Mouse (Mus musculus): ENCODE results near the gene Vwf. TPM values are rescaled to one million over a fixed set of nuclear protein-coding genes. Genes with fewer than 3 reads are reported as not detected.

The Vwf gene
- total RNA-seq, 2 experiments from 2014 or later: 16.7 to 20.7 TPM

DNA sequence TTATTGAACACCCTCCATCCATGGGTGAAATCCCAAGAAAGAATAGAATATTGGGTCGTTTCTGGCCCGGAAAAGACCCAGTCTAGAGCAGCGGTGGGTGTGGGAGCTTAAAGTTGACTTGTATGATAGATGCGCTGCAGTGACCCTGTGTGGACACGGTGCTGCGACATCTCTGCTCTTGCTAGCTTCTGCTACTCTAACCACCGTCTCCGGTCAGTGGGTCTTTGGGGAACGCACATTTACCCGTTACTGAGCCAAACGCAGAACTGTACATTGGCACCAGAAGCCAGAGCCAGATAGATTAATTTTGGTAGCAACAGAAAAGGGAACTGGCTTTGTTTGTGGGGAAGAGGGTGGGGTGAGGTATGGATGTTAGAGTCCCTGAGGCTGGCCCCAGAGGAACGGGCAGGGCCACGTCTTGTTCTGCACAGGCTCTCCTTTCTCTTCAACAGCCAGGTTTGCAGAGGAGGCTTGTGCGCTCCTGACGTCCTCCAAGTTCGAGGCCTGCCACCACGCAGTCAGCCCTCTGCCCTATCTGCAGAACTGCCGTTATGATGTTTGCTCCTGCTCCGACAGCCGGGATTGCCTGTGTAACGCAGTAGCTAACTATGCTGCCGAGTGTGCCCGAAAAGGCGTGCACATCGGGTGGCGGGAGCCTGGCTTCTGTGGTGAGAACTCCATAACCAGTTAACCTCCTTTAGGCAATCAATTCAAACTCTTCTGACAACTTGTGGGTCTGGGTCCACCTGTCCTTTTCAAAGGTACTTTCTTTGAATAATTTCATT, 57.3 kb downstream of the Vwf start:
- ATAC-seq (replicated peaks; ENCODE audit: low FRiP score, poor library complexity, severe bottlenecking): no peak

DNA sequence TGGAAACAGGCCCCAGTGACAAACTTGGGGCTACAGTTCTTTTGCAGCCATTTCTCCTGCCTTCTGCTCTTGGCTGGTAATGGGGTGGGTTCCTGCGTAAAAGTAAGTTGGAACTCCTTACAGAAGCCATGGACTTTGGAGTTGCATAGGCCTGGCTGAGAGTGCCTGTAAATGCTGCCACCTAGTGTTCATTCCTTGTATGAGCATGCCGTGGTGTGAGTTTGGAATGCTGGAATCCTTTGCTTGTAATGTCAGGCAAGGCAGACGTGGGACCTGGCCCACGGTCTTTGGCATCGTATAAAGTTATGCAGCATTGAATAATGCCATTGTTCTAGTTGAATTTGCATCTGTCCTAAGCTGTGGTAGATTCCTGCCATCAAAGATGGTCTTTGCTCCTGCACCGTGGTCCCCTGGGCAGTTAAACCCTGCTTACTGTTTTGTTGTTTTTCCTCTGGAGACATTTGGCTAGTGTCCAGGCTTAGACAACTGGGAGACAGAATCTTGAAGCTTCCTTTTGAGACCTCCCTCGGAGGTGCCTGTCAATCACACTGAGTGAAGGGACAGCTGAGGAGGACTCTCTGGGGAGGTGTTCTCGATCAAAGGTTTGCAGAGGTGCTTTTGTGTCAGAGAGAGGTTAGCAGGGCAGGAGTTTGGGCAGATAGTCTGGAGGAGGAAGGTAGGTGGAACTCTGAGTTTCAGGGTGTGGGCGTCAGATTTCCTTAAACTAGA, 58.1 kb downstream of the Vwf start:
- ATAC-seq (replicated peaks; ENCODE audit: low FRiP score, poor library complexity, severe bottlenecking): peak; percentile 66

DNA sequence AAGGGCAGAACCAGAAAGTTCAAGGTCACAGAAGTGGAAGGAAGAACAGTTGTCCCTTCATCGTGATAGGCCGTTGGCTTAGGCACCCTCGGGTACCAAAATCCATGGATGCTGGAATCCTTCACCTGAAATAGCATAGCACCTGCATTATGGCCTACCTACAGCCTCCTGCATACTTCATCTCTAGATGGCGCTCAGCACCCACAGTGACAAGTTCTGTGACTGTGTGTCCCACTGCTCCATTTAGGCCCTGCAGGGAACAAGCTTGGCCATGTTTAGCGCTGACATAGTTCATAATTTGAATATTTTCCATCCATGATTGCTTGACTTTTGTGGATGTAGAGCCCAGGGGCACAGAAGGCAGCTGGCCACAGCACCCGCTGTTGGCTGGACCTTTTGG, 62.5 kb downstream of the Vwf start:
- no peak for ATAC-seq (replicated peaks; ENCODE audit: low FRiP score, poor library complexity, severe bottlenecking)

DNA sequence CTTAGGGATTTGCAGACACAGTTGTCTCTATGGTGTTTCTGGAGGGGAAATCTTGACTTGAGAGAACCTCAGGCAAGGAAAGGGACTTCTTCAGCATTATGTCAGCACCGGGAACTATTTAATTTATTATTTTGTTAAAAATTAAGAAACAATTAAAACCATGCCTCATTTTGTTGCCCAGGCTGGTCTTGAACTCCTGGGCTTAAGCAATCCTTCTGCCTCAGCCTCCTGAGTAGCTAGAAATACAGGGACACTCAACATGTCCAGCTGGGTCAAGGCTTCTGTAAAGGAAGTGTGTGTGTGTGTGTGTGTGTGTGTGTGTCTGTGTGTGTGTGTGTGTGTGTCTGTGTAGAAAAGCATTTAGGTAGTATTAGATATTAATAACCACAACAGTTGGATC, 71.3 kb downstream of the Vwf start:
- no peak for ATAC-seq (replicated peaks; ENCODE audit: low FRiP score, poor library complexity, severe bottlenecking)

DNA sequence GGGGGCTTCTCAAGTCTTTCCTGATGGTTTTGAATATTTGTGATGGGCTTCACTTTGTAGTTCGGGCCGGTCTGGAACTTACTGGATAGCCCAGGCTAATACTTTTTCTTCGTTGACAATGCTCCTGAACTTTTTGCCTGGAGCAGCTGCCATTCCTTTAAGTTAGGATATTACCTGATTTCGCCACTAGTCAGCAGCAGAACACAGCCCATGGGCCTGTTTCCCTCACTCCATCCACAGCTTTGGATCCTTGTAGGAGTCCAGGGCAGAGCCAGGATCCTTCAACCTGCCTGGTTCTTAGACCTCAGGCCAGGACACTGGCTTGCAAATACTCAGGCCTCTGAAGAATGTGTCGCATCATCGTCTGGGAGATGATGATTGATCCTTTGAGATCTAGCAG, 74.2 kb downstream of the Vwf start:
- no peak for ATAC-seq (replicated peaks; ENCODE audit: low FRiP score, poor library complexity, severe bottlenecking)

DNA sequence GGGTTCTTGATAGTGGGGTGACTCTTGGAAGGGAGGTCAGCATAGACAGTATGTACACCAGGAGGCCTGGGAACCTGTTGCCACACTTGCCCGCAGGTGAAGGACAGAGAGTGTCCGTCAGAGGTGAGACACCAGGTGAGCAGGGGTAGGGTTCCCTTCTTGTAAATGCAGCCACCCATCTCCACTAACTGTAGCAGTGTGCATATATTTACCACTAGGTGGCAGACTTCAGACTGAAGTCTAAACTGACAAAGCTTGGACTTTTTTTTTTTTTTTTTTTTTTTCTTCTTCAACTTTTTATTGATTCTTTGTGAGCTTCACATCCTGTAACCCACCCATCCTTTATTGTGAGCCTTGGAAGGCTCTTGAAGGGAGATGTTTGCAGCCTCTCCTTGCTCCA, 75.9 kb downstream of the Vwf start:
- ATAC-seq (replicated peaks; ENCODE audit: low FRiP score, poor library complexity, severe bottlenecking): peak; percentile 61; the same call in 1 of the 2 replicates

DNA sequence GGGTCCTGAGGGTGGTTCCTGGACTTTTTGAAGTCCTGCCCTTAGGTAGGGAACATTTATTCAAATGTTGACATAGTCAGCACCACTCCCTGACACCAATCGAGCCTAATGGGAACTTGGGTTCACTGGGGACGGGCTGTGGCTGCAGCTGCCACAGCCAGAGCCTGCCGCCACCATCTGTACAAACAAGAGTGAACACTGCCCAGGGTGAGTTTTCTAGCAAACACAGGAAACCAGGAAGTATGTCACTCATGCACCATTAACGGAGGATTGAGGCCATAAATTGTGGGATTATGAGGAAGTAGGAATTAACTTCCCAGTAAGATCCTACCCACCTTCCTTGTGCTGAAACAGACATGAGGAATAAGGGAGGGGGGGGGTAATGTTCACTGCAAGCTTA, 93.9 kb downstream of the Vwf start:
- ATAC-seq (replicated peaks; ENCODE audit: low FRiP score, poor library complexity, severe bottlenecking): no peak

DNA sequence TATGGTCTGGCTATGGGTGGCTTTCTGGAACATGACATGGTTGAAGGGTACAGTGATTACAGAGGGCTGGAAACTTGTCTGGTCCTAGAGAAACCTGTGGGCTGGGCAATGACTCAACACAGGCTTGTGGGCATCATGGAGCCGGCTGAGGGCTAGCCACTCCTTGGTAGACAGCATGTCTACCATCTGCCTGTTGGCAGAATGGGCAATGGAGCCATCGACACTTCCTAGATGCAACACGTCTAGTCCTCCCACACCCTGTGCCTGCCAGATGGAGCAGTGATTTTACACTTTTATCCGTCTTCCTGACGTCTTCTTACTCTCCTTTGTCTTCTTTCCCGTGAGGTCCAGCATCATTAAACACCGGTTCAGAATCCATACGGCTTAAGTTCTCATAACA, 94.6 kb downstream of the Vwf start:
- ATAC-seq (replicated peaks; ENCODE audit: low FRiP score, poor library complexity, severe bottlenecking): no peak

DNA sequence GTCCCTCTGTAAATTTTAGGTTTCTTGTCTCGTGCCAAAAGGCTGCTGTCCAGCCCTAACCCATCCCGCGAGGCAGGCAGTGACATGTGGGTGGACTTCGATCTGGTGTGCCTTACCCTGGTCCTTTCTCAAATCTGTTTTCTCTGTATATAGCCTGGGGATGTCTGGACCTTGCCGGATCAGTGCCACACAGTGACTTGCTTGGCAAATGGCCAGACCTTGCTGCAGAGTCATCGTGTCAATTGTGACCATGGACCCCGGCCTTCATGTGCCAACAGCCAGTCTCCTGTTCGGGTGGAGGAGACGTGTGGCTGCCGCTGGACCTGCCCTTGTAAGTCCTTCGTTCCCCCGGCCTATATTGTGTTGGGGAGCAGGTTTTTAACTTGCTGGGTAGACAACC, 102.4 kb downstream of the Vwf start:
- no peak for ATAC-seq (replicated peaks; ENCODE audit: low FRiP score, poor library complexity, severe bottlenecking)

DNA sequence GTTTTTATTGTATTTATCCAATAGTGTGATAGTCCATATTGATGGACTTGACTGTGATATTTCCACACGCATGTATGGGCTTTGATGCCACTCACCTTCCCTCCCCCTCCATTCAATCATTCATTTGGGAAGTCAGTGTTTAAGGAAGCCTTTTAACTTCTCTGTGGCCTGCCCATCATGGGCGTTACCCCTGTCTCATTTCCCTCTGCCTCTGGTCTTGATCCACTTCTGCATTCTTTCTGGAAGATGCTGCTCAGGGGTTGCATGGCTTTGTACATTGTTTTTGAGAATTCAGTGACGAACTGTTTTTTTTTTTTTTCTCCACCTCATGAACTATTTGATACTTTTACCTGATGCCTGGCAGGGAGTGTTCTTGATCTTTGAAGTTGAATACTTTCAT, 104.8 kb downstream of the Vwf start:
- ATAC-seq (replicated peaks; ENCODE audit: low FRiP score, poor library complexity, severe bottlenecking): no peak

DNA sequence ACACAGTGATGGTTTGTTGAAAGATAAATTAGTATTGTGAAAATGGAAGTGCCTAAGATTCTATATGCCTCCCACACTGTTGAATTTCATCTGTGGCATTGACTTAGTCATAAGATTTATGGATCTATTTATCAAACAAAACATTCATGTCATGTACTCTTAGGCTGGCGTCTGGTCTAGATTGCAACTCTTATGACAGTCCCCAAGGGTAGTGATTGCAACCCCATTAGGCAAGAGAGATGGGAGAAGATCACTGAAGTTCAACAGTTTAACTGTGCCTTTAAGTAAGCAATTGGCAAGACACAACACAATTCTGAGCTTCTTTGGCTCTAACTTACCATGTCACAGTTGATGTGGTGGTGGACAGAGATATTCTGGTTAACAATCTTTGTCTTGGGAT, 106.8 kb downstream of the Vwf start:
- ATAC-seq (replicated peaks; ENCODE audit: low FRiP score, poor library complexity, severe bottlenecking): no peak

DNA sequence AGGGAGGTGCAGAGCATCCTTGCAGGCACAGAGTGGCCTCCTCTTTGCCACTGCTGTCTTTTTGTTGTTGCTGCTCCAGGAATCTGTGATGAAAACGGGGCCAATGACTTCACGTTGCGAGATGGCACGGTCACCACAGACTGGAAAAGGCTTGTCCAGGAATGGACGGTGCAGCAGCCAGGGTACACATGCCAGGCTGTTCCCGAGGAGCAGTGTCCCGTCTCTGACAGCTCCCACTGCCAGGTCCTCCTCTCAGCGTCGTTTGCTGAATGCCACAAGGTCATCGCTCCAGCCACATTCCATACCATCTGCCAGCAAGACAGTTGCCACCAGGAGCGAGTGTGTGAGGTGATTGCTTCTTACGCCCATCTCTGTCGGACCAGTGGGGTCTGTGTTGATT, 110.3 kb downstream of the Vwf start:
- ATAC-seq (replicated peaks; ENCODE audit: low FRiP score, poor library complexity, severe bottlenecking): no peak

DNA sequence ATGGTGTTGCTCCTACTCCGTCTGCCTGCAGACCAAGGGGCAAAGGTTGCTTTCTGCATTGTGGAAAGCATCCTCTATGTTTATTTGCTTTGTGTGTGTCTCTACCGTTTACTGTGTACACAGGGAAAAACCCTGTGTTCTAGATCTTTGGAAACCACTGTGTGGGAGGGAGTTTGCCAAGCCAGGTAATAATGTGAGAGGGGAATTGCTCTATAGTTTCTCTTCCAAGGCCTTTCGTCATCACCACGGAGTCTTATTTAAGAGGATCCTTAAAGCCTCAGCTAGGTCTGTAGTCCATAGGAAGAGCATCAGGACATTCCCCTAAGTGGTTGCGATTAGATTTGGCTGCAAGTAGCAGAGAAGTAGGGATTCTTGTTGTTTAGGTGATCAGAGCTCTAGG, 111.4 kb downstream of the Vwf start:
- ATAC-seq (replicated peaks; ENCODE audit: low FRiP score, poor library complexity, severe bottlenecking): no peak

DNA sequence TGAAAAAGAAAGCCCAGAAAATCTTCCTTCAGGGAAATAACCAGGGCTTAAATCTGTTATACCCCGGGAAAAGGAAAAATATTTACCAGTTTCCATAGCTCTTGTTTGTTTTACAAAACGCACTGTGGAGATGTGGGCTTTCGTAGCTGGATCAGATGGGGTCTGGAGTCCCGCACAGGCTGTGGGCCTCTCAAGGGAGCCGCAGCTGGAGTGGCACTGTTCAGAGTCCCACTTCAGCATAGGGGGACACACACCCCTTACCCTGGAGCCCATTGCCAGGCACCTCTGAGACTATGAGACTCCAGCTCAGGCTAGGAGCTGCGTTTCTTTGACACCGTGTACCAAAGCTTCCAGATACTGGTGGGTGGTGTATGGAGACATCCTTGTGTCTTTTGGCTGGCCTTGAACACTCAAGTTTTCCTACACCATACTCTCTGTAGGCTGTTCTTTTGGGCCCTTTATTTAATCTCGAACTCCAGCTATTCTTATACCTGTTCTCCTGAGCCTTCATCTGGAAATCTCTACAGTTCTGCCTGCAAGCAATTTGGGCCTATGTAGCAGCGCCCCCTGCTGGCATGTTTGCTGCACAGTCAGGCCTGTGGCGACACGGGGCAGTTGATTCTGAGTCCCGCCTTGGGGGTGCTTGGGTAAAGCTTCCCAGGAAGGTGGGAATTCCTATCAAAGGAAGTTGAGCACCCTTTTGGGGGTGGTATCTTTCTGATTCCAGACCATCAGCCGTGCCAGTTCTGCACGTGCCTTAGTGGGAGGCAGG, 114.7 kb downstream of the Vwf start:
- peak; percentile 78 for ATAC-seq (replicated peaks; ENCODE audit: low FRiP score, poor library complexity, severe bottlenecking)

DNA sequence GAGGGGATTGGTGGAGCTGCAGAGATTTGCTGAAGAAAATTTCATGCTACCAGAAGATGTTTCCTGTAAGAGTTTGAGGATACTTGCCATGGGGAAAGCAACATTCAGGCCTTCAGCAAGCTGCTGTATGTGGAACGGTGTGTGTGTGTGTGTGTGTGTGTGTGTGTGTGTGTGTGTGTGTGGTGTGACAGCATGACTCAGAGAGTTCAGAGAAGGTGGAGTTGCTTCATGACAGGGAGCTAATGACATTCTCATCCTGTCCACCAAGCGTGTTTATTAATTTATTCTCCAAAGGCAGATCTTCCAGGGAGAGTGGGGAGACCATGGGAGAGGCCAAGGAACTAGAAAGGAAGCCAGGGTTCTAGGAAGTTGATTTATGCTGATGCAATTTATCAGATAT, 117.3 kb downstream of the Vwf start:
- ATAC-seq (replicated peaks; ENCODE audit: low FRiP score, poor library complexity, severe bottlenecking): no peak

DNA sequence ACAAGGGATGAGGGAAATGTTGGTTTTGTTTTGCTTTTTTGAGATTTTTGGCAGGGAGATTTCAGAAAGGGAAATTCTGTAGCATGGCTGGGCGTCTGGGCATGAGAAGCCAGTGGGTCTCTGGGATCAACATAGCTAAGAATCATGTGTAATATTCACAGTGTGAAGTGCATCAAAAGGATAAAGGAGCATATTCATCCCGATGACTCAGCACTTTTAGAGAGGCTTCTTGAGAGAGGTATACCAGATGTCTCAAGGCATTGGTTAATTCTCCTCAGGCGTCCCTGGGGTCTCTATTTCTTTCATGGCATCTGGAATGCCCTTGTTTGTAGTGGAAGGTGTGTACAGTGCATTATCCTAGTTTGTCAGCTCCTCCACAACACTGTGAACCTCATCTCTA, 125.3 kb downstream of the Vwf start:
- ATAC-seq (replicated peaks; ENCODE audit: low FRiP score, poor library complexity, severe bottlenecking): no peak

DNA sequence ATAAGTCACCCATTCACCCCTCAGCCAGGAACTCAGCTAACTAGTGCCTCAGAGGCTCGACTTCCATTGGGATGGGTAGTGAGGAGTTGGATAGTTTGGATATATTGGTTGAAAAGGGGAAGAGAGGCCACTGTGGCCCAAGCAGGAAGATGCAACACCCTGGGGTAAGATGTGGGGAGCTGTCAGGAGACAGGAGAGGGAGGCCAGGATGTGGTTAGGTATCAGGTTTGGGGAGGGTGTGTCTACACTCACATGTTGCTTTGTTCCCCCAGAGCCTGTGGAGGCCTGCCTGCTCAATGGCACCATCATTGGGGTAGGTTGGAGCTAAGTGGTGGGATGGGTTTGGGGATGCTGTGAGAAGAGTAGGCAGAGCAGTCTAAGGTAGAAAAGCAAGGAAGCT, 131.9 kb downstream of the Vwf start:
- ATAC-seq (replicated peaks; ENCODE audit: low FRiP score, poor library complexity, severe bottlenecking): no peak

DNA sequence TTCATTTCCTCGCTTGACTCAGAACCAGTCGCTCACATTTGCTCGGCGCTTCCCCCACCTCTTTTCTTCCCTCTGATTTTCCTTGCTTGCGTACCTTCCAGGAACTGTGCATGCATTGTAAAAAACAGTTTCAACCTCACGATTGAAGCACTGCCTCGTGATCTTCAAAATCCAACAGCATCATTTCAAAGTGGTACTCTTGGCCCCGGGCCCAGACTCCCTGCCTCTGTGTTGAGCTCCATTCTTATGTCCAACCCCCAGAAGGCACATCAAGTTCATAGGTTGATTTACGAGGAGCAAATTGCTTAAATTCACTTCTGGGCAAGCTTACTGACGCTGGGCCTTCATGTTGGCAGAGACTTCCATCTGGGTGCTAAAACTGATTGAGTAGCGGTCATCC, 134.0 kb downstream of the Vwf start:
- no peak for ATAC-seq (replicated peaks; ENCODE audit: low FRiP score, poor library complexity, severe bottlenecking)

DNA sequence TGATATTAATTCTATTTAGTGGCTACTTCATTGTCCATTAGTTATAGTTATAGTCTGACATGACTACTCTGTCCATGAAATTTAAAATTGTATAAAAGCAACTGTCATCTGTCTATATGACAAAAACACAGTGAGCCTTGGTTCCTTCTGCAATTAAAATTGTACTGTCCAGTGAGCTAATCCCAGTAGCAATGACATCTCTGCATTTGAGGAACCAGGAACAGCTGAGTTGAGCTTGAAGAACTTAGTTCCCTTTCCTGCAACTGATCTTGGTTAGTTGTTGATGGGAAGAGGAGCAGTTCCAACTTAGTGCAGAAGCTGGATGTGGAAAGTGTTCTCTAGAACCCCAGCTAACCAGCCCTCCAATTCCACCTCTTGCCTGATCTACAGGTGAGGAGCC, 138.8 kb downstream of the Vwf start:
- no peak for ATAC-seq (replicated peaks; ENCODE audit: low FRiP score, poor library complexity, severe bottlenecking)

DNA sequence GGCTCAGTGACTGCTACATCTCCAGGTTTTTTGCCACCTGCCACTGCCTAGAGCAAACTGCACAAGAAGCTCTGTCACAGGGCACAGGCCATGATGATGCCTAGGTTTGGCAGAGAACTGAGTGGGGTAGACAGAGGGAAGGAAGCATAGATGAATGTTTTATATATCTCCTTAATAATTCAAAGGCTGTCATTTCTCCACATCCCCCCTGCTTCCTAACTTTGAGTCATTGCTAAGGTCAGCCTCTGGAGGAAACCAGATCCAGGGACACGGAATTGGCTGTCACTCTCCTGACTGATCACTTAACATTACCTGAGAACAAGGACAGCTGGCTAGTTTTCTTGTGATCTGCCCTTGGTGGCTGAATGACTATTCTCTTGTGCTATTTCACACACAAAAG, 141.4 kb downstream of the Vwf start:
- ATAC-seq (replicated peaks; ENCODE audit: low FRiP score, poor library complexity, severe bottlenecking): no peak

Measured in erythroblast, adult 5-6 weeks (primary cell).